Mouse (Mus musculus): ENCODE measurements around the gene Slc12a4. TPM values are rescaled to one million over a fixed set of nuclear protein-coding genes. Genes with fewer than 3 reads are reported as not detected.
"Not testable (repeated sequence)": the region's sequence is repeated elsewhere in the genome, so short reads cannot be mapped to it uniquely, and the experiment has no call there.

The Slc12a4 gene
- 10 to 100 TPM; 23.0 to 25.7 TPM for total RNA-seq (2021)

GRCm38 (mm10) chr8:105965905-105966341, at the start of gene Slc12a4:
Slc12a4 (minus strand) TSS chr8:105966097.
- DNase-seq (ENCODE audit: extremely low spot score in 1 of 2, low spot score in 1 of 2), result peak in 1 of 2 experiments; percentile 37

GRCm38 (mm10) chr8:106012203-106012602, 46.3 kb upstream of the Slc12a4 start:
- DNase-seq (ENCODE audit: extremely low spot score in 1 of 2, low spot score in 1 of 2), result not testable (repeated sequence)

GRCm38 (mm10) chr8:106011643-106011986, 45.7 kb upstream of the Slc12a4 start, which contains the start of gene Ddx28:
Ddx28 (minus strand) TSS chr8:106011882.
- no peak for DNase-seq (ENCODE audit: extremely low spot score in 1 of 2, low spot score in 1 of 2)

- peak; percentile 91 to 95 for DNase-seq (ENCODE audit: extremely low spot score in 1 of 2, low spot score in 1 of 2)
Observed at GRCm38 (mm10) chr8:106010748-106011642, 45.1 kb upstream of the Slc12a4 start.

GRCm38 (mm10) chr8:106007891-106008290, 42.0 kb upstream of the Slc12a4 start:
- DNase-seq (ENCODE audit: extremely low spot score in 1 of 2, low spot score in 1 of 2), result not testable (repeated sequence)

- DNase-seq (ENCODE audit: extremely low spot score in 1 of 2, low spot score in 1 of 2), result no peak
Observed at GRCm38 (mm10) chr8:106007135-106007534, 41.2 kb upstream of the Slc12a4 start.

GRCm38 (mm10) chr8:106006413-106006812, 40.5 kb upstream of the Slc12a4 start:
- no peak for DNase-seq (ENCODE audit: extremely low spot score in 1 of 2, low spot score in 1 of 2)

GRCm38 (mm10) chr8:106005875-106006274, 40.0 kb upstream of the Slc12a4 start, which contains the start of gene Dpep2nb:
Dpep2nb (minus strand) TSS chr8:106005975.
- no peak for DNase-seq (ENCODE audit: extremely low spot score in 1 of 2, low spot score in 1 of 2)

- DNase-seq (ENCODE audit: extremely low spot score in 1 of 2, low spot score in 1 of 2), result no peak
Observed at GRCm38 (mm10) chr8:106004538-106005207, 38.8 kb upstream of the Slc12a4 start.

GRCm38 (mm10) chr8:106001908-106002307, 36.0 kb upstream of the Slc12a4 start:
- no peak for DNase-seq (ENCODE audit: extremely low spot score in 1 of 2, low spot score in 1 of 2)

GRCm38 (mm10) chr8:105998971-105999370, 33.1 kb upstream of the Slc12a4 start:
- DNase-seq (ENCODE audit: extremely low spot score in 1 of 2, low spot score in 1 of 2), result no peak

GRCm38 (mm10) chr8:105996359-105996758, 30.5 kb upstream of the Slc12a4 start:
- no peak for DNase-seq (ENCODE audit: extremely low spot score in 1 of 2, low spot score in 1 of 2)

GRCm38 (mm10) chr8:105993226-105993625, 27.3 kb upstream of the Slc12a4 start:
- DNase-seq (ENCODE audit: extremely low spot score in 1 of 2, low spot score in 1 of 2), result no peak

GRCm38 (mm10) chr8:105992499-105992898, 26.6 kb upstream of the Slc12a4 start:
- no peak for DNase-seq (ENCODE audit: extremely low spot score in 1 of 2, low spot score in 1 of 2)

- DNase-seq (ENCODE audit: extremely low spot score in 1 of 2, low spot score in 1 of 2), result no peak
Observed at GRCm38 (mm10) chr8:105991546-105991945, 25.6 kb upstream of the Slc12a4 start.

- peak; percentile 52 to 90 for DNase-seq (ENCODE audit: extremely low spot score in 1 of 2, low spot score in 1 of 2)
Observed at GRCm38 (mm10) chr8:105990856-105991387, 25.0 kb upstream of the Slc12a4 start, which contains the start of gene Dus2. Dus2 (plus strand) TSS chr8:105991337.

GRCm38 (mm10) chr8:105988546-105988945, 22.6 kb upstream of the Slc12a4 start:
- DNase-seq (ENCODE audit: extremely low spot score in 1 of 2, low spot score in 1 of 2), result no peak

- not testable (repeated sequence) for DNase-seq (ENCODE audit: extremely low spot score in 1 of 2, low spot score in 1 of 2)
Observed at GRCm38 (mm10) chr8:105983406-105983805, 17.5 kb upstream of the Slc12a4 start.

GRCm38 (mm10) chr8:105981146-105981545, 15.2 kb upstream of the Slc12a4 start:
- no peak for DNase-seq (ENCODE audit: extremely low spot score in 1 of 2, low spot score in 1 of 2)

GRCm38 (mm10) chr8:105979325-105979724, 13.4 kb upstream of the Slc12a4 start, which contains the start of gene Dpep3:
Dpep3 (minus strand) TSS chr8:105979429.
- no peak for DNase-seq (ENCODE audit: extremely low spot score in 1 of 2, low spot score in 1 of 2)

- DNase-seq (ENCODE audit: extremely low spot score in 1 of 2, low spot score in 1 of 2), result no peak
Observed at GRCm38 (mm10) chr8:105975363-105975762, 9.5 kb upstream of the Slc12a4 start.

All from layer of hippocampus, postnatal 25 days (tissue).